Mouse (Mus musculus) hindbrain, embryonic 13.5 days (tissue): ENCODE measurements around the gene Efna1. TPM values are rescaled to one million over a fixed set of nuclear protein-coding genes. Genes with fewer than 3 reads are reported as not detected.
A peak's percentile ranks its signal among the peaks of the same experiment; 100 is the strongest.

Experiments used
- ATAC-seq: fragments of 200-750 bp; cut with Nextera tagmentation; 2 replicates; pipeline ENCODE4 v1.8.0; 2017; ENCODE audit warnings: moderate TSS enrichment; ENCODE audit not compliant: low FRiP score
- H3K27ac ChIP-seq: fragments of 300-500 bp; sonication (generic); 2 replicates; pipeline ENCODE4 v1.5.1; 2015; ENCODE audit warnings: inconsistent platforms, mild to moderate bottlenecking, moderate library complexity
- H3K27me3 ChIP-seq: fragments of 300-500 bp; sonication (generic); 2 replicates; pipeline ENCODE4 v1.6.1; 2015; ENCODE audit warnings: mild to moderate bottlenecking, inconsistent platforms
- H3K36me3 ChIP-seq: fragments of 300-500 bp; sonication (generic); 2 replicates; pipeline ENCODE4 v1.6.1; 2015; ENCODE audit warnings: mild to moderate bottlenecking, inconsistent platforms
- H3K4me1 ChIP-seq: fragments of 300-500 bp; sonication (generic); replicated peaks from 2 replicates; pipeline ENCODE4 v1.6.1; 2015; ENCODE audit warnings: inconsistent platforms
- H3K4me2 ChIP-seq: fragments of 300-500 bp; sonication (generic); 2 replicates; pipeline ENCODE4 v1.6.1; 2015; ENCODE audit warnings: inconsistent platforms, mild to moderate bottlenecking, moderate library complexity
- H3K4me3 ChIP-seq: fragments of 300-500 bp; sonication (generic); 2 replicates; pipeline ENCODE4 v1.5.1; 2015; ENCODE audit warnings: mild to moderate bottlenecking, inconsistent platforms
- H3K9ac ChIP-seq: fragments of 300-500 bp; sonication (generic); 2 replicates; pipeline ENCODE4 v1.6.1; 2015; ENCODE audit warnings: mild to moderate bottlenecking, inconsistent platforms
- H3K9me3 ChIP-seq: fragments of 300-500 bp; sonication (generic); 2 replicates; pipeline ENCODE4 v1.6.1; 2016; ENCODE audit warnings: inconsistent platforms
- WGBS: fragments of 180-500 bp; shearing (Covaris S2); methylation state at CpG from one replicate; pipeline ENCODE4 v1.1.7; 2015; 5-methylcytosine and 5-hydroxymethylcytosine counted together
- polyA plus RNA-seq: library from polyadenylated mRNA; unstranded; fragments of >200 nt; fragmentation: Nextera tagmentation; extraction: Ambion mirVana; gene quantifications from 2 replicates; pipeline ENCODE4 v1.2.1, GENCODE M21; 2015

Efna1 gene
- polyA plus RNA-seq: 12.1 and 12.4 TPM in 2 replicates

DNA sequence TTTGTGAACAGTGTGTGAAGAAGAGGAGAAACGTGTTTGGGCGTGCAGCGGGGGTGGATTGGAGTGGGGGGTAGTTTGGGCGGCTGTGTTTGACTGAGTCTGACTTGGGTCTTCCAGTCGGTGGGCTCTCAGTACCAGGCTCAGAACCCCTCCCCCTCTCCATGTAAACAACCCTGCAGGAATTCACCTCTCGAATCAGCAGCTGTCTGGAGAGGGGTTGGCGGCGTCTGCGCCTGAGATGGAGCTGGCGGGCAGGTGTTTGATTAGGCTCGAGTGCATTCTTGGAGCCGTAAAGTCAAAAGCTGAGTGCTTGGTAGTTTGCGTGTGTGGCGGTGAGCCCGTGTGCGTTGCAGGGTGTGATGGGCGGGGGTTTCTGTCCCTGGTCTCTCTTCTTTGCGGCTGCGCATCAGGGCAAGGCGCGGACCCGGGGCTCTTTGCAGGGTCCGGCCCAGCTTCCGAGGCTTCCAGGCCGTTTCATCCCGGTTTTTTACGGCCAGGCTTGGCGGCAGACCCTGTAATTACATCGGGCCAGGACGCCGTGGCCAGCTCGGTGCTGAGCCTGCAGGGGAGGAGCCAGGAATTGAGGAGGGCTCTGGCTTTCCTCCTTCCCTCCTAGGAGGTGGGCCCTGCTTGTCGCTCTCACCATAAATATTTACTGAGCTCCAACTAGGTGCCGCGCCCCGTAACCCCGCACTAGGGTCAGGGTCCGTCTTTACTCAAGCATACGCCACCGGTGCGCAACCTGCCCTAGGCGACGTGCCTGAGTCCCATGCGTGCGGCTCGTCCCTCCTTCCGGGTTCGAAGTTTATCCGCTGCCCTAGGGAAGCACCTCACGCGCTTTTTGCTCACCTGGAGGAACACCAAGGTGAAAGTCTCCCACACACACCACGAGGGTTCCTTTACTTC lies at the start of gene Efna1:
Gene Efna1, minus strand, starts transcription at position 537 of the 906 bp plus-strand sequence.
- Histone ChIP-seq H3K9ac (peak within 1 kb of the TSS; percentile 70), H3K4me3 (peak within 1 kb of the TSS; percentile 48), H3K27ac (peak within 1 kb of the TSS; percentile 60; the same call in 1 of the 2 replicates), H3K9me3 (no peaks in the 10 kb centered on the region), H3K4me2 (peak within 1 kb of the TSS; percentile 90), H3K4me1 (peaks cover 52% of the 10 kb centered on the region), H3K36me3 (no peaks in the 10 kb centered on the region), H3K27me3 (peaks cover 62% of the 10 kb centered on the region)
- under 1% methylated on average over 52 of the region's 52 CpGs for WGBS
- ATAC-seq: peak; percentile 26; the same call in 1 of the 2 replicates

- 32% methylated on average over 3 of the region's 3 CpGs for WGBS
- peaks cover 8% of the 10 kb centered on the region for H3K36me3 ChIP-seq
- H3K4me3 ChIP-seq: no peak overlapping the region
- ATAC-seq: no peak
- H3K9me3 ChIP-seq: no peaks in the 10 kb centered on the region
- no peak overlapping the region for H3K9ac ChIP-seq
- no peak overlapping the region for H3K27ac ChIP-seq
- 0 out of 2 replicates have a peak, but pooled peaks cover 6% of the 10 kb centered on the region for H3K27me3 ChIP-seq
- peaks cover 66% of the 10 kb centered on the region for H3K4me1 ChIP-seq
- no peak overlapping the region for H3K4me2 ChIP-seq
Observed at GRCm38 (mm10) chr3:89330346-89330745, 49.4 kb upstream of the Efna1 start.

DNA sequence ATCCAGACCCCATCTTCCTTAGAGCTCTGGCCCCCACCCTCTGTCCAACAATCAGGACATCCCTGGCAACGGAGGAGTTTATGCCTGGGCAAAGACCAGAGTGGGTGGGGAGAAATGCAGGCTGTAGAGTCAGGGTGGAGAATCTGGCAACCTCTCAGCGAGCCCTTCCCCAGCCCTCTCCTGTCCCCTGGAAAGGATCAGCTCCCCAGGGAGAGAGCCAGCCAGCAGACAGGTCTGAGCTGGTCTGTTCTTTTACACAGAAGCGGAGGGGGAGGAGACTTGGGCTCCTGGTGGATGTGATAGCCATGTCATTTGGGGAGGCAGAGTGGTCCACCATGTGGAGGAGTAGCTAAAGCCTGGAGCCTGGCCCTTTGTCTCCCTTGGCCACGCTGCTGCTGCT lies 47.7 kb upstream of the Efna1 start:
- ATAC-seq: no peak
- no peak overlapping the region for H3K27ac ChIP-seq
- H3K9me3 ChIP-seq: no peaks in the 10 kb centered on the region
- peaks cover 1% of the 10 kb centered on the region for H3K36me3 ChIP-seq
- H3K4me2 ChIP-seq: no peak overlapping the region
- H3K4me1 ChIP-seq: peaks cover 55% of the 10 kb centered on the region
- H3K27me3 ChIP-seq: 0 out of 2 replicates have a peak, but pooled peaks cover 14% of the 10 kb centered on the region
- H3K4me3 ChIP-seq: no peak overlapping the region
- 15% methylated on average over 4 of the region's 4 CpGs for WGBS
- H3K9ac ChIP-seq: no peak overlapping the region

- H3K27me3 ChIP-seq: 0 out of 2 replicates have a peak, but pooled peaks cover 15% of the 10 kb centered on the region
- H3K4me3 ChIP-seq: no peak overlapping the region
- peaks cover 50% of the 10 kb centered on the region for H3K4me1 ChIP-seq
- ATAC-seq: no peak
- no peak overlapping the region for H3K4me2 ChIP-seq
- no peak overlapping the region; the same call in 1 of the 2 replicates for H3K9ac ChIP-seq
- 32% methylated on average over 9 of the region's 9 CpGs for WGBS
- peak overlapping the region; percentile 46; the same call in 1 of the 2 replicates for H3K27ac ChIP-seq
- no peaks in the 10 kb centered on the region for H3K9me3 ChIP-seq
- no peaks in the 10 kb centered on the region for H3K36me3 ChIP-seq
Observed at GRCm38 (mm10) chr3:89327371-89327870, 46.5 kb upstream of the Efna1 start.

DNA sequence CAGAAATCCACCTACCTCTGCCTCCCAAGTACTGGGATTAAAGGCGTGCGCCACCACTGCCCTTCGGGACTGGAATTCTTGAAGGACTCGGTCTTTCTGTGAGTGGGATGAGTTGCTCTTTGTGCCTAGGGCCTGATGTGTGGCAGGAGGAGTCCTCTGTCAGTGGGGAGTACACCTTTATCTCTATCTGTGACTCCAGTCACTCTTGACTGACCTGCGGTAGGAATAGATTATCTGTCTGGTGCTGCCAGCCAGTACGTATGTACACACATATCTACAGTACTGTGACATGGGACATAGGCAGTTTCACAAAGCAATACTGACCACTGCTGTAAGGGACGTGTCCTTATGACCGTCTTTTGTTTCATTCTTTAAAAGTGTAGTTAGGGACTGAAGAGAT lies 44.9 kb upstream of the Efna1 start:
- no peak overlapping the region for H3K4me2 ChIP-seq
- no peak for ATAC-seq
- H3K27ac ChIP-seq: no peak overlapping the region
- peaks cover 42% of the 10 kb centered on the region for H3K4me1 ChIP-seq
- H3K4me3 ChIP-seq: no peak overlapping the region
- H3K36me3 ChIP-seq: no peaks in the 10 kb centered on the region
- peaks cover 17% of the 10 kb centered on the region; the same call in 1 of the 2 replicates for H3K27me3 ChIP-seq
- no peak overlapping the region for H3K9ac ChIP-seq
- WGBS: 92% methylated on average over 8 of the region's 8 CpGs
- no peaks in the 10 kb centered on the region for H3K9me3 ChIP-seq

DNA sequence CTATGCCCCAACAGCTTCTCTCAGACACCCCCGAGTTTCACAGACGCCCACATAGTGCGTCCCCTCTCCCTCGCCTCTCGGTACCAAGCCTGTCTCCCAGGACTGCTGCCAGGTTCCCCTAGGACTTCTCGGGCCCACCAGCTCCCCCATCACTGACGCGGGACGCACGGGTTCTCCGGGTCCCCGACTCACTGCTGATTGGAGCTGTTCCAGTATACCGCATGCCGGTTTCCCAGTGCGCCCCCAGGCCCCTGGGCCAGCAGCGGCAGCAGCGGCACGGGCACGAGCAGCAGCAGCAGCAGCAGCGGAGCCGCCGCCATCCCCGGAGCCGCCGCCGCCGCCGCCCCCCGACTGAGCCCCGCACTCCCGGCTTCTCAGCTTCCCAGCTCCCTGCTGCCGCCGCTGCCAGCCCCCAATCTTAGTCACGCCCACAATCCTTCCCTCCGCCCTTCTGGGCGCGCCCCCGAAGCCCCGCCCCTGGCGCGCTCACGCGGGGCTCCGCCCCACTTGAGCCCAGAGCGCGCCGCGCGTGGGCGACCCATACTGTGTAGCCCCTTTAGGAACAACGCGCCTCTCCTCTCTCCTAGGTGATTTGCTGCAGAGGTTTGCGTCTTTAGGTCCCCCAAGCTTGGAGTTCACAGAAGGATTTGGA lies 41.7 kb upstream of the Efna1 start, which contains the start of gene Efna3:
Gene Efna3, minus strand, starts transcription at position 452 of the 652 bp plus-strand sequence.
- H3K9ac ChIP-seq: peak within 1 kb of the TSS; percentile 95
- H3K4me1 ChIP-seq: peaks cover 54% of the 10 kb centered on the region
- peak within 1 kb of the TSS; percentile 97 for H3K27ac ChIP-seq
- no peaks in the 10 kb centered on the region for H3K9me3 ChIP-seq
- WGBS: under 1% methylated on average over 45 of the region's 53 CpGs
- H3K4me3 ChIP-seq: peak within 1 kb of the TSS; percentile 78
- peaks cover 35% of the 10 kb centered on the region for H3K27me3 ChIP-seq
- H3K36me3 ChIP-seq: no peaks in the 10 kb centered on the region
- H3K4me2 ChIP-seq: peak within 1 kb of the TSS; percentile 76
- peak; percentile 46 for ATAC-seq

DNA sequence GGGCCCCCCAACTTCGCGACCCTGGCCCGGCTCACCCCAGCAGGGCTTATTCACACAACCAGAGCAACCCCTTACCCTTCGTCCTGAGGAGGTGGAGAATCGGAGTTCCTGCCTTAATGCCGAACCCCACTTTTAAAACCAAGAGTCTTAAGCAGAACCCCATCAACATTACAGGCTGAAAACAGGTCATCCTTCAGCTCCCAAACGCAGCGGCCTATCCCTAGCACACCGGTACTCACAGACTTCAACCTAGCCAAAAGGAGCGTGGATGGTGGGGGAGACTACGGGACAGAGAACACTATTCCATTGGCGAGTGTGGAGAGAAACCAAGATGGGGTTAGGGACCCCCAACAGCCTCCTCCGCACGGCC lies 41.2 kb upstream of the Efna1 start:
- under 1% methylated on average over 14 of the region's 14 CpGs for WGBS
- Histone ChIP-seq H3K27ac (peak overlapping the region; percentile 97), H3K4me3 (peak overlapping the region; percentile 78), H3K9ac (peak overlapping the region; percentile 95), H3K9me3 (no peaks in the 10 kb centered on the region), H3K4me2 (peak overlapping the region; percentile 76), H3K4me1 (peaks cover 54% of the 10 kb centered on the region), H3K27me3 (peaks cover 38% of the 10 kb centered on the region), H3K36me3 (no peaks in the 10 kb centered on the region)
- peak; percentile 12 for ATAC-seq

- H3K36me3 ChIP-seq: no peaks in the 10 kb centered on the region
- peak overlapping the region; percentile 78 for H3K4me3 ChIP-seq
- H3K9me3 ChIP-seq: no peaks in the 10 kb centered on the region
- peaks cover 39% of the 10 kb centered on the region for H3K27me3 ChIP-seq
- peak; percentile 22 for ATAC-seq
- WGBS: under 1% methylated on average over 63 of the region's 66 CpGs
- H3K9ac ChIP-seq: peak overlapping the region; percentile 95
- H3K4me2 ChIP-seq: peak overlapping the region; percentile 76
- H3K4me1 ChIP-seq: peaks cover 58% of the 10 kb centered on the region
- peak overlapping the region; percentile 97 for H3K27ac ChIP-seq
Observed at GRCm38 (mm10) chr3:89321183-89322130, 40.5 kb upstream of the Efna1 start.

DNA sequence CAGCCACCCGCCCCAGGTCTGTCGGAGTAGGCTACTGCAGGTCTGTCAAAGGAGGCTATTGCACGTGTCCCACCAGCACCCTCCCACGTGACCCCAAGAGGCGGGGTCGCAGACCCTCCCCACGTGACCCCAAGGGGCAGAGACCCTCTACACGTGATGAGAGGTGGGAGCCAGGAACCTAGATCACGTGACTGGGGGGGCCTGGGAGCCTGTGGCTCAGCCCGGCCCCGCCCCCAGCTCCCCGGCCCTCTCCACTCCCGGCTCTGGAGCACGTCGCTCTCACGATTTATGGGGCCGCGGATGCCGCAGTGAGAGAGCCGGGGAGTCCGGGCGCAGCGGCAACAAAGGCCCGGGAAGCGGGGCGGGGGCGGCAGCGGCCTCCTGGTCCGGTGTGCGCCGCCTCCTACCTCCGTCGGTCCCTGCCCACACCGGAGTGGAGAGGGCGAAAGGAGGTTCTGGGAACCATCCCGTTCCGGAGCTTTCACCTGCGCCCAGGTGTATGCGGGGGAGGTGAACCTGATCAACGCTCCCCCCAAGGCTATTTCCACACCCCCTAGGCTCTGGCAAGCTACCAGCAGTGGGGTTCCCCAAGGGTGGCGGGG lies 39.7 kb upstream of the Efna1 start:
- Histone ChIP-seq H3K4me2 (peak overlapping the region; percentile 76), H3K27me3 (peaks cover 44% of the 10 kb centered on the region), H3K4me3 (peak overlapping the region; percentile 78), H3K27ac (peak overlapping the region; percentile 97), H3K4me1 (peaks cover 66% of the 10 kb centered on the region), H3K9ac (peak overlapping the region; percentile 95), H3K9me3 (no peaks in the 10 kb centered on the region), H3K36me3 (no peaks in the 10 kb centered on the region)
- ATAC-seq: peak; percentile 18; the same call in 1 of the 2 replicates
- WGBS: 1% methylated on average over 41 of the region's 41 CpGs

GRCm38 (mm10) chr3:89319591-89320350 lies 38.8 kb upstream of the Efna1 start:
- peak overlapping the region; percentile 97 for H3K27ac ChIP-seq
- 3% methylated on average over 56 of the region's 58 CpGs for WGBS
- no peak for ATAC-seq
- peak overlapping the region; percentile 78 for H3K4me3 ChIP-seq
- peaks cover 54% of the 10 kb centered on the region for H3K27me3 ChIP-seq
- H3K9me3 ChIP-seq: no peaks in the 10 kb centered on the region
- H3K4me1 ChIP-seq: peaks cover 75% of the 10 kb centered on the region
- peak overlapping the region; percentile 95 for H3K9ac ChIP-seq
- peaks cover 7% of the 10 kb centered on the region for H3K36me3 ChIP-seq
- peak overlapping the region; percentile 76 for H3K4me2 ChIP-seq
